Mouse (Mus musculus) limb, embryonic 13.5 days (tissue): ENCODE data around the gene Fli1. TPM values are rescaled to one million over a fixed set of nuclear protein-coding genes. Genes with fewer than 3 reads are reported as not detected.

ENCODE experiments used
- ATAC-seq: fragments of 200-750 bp; cut with Nextera tagmentation; 2 replicates; pipeline ENCODE4 v1.8.0; 2017; ENCODE audit warnings: low read depth, moderate number of reproducible peaks, moderate TSS enrichment; ENCODE audit not compliant: low FRiP score
- H3K27ac ChIP-seq: fragments of 300-500 bp; sonication (generic); 2 replicates; pipeline ENCODE4 v1.5.1; 2015; ENCODE audit warnings: inconsistent platforms, mild to moderate bottlenecking, moderate library complexity
- H3K27me3 ChIP-seq: fragments of 300-500 bp; sonication (generic); 2 replicates; pipeline ENCODE4 v1.6.1; 2015; ENCODE audit warnings: mild to moderate bottlenecking, inconsistent platforms
- H3K36me3 ChIP-seq: fragments of 300-500 bp; sonication (generic); 2 replicates; pipeline ENCODE4 v1.6.1; 2015; ENCODE audit warnings: inconsistent platforms, mild to moderate bottlenecking, moderate library complexity
- H3K4me1 ChIP-seq: fragments of 300-500 bp; sonication (generic); 2 replicates; pipeline ENCODE4 v1.6.1; 2015; ENCODE audit warnings: inconsistent platforms
- H3K4me2 ChIP-seq: fragments of 300-500 bp; sonication (generic); replicated peaks from 2 replicates; pipeline ENCODE4 v1.6.1; 2015; ENCODE audit warnings: inconsistent platforms, mild to moderate bottlenecking, moderate library complexity
- H3K4me3 ChIP-seq: fragments of 300-500 bp; sonication (generic); 2 replicates; pipeline ENCODE4 v1.5.1; 2015; ENCODE audit warnings: moderate library complexity, mild to moderate bottlenecking, inconsistent platforms
- H3K9ac ChIP-seq: fragments of 300-500 bp; sonication (generic); 2 replicates; pipeline ENCODE4 v1.6.1; 2015; ENCODE audit warnings: mild to moderate bottlenecking, inconsistent platforms
- H3K9me3 ChIP-seq: fragments of 300-500 bp; sonication (generic); 2 replicates; pipeline ENCODE4 v1.6.1; 2016; ENCODE audit warnings: inconsistent platforms
- WGBS: fragments of 180-500 bp; shearing (Covaris S2); methylation state at CpG from one replicate; pipeline ENCODE4 v1.1.7; 2015; 5-methylcytosine and 5-hydroxymethylcytosine counted together
- polyA plus RNA-seq: library from polyadenylated mRNA; unstranded; fragments of >200 nt; fragmentation: Nextera tagmentation; extraction: Ambion mirVana; gene quantifications from 2 replicates; pipeline ENCODE4 v1.2.1, GENCODE M21; 2015

Fli1 gene
- polyA plus RNA-seq, 1 experiment from 2014 or later, result 34.3 TPM

DNA sequence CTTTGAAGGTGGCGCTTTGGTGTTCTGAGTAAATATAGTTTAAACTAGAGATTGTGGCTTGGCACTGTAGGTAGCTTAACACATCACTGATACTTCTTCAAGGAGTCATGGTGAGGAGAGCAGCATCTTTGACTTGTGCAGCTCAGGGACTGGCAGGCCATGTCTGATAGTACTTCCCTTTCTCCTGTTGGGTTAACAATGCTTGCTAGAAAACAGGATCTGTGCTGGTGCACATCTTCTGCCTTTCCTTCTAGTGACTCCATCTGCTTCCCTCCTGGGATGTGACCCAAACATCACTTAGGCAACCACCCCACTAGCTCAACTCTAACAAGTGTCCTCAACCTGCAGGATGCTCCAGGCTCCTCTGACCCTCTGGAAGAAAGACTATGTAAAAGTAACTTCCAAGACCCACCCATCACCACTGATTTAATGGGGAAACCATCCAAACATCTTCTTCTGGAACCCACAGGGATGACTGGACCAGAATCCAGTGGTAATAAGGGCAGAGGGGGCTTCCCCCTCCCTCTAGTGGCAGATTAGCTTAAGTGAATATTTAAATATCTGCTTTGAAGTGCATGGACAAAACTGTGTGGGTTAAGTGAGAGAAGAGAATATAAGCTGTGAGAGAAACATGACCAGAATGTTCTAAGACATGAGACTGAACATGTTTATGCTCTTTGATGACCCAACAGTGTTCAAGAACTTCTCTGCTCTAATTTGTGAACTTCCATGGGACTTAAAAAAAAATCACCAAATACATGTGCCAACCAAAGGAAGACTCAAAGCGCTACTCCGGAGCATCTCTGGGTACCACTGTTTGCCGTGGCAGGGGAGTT is 48.9 kb downstream of the Fli1 start:
- no peak for ATAC-seq
- WGBS, result 71% methylated on average over 4 of the region's 4 CpGs
- Histone ChIP-seq H3K36me3 (no peaks in the 10 kb centered on the region), H3K4me2 (0 out of 2 replicates have a peak overlapping the region, but pooled peaks have one; percentile 51), H3K9ac (no peak overlapping the region), H3K4me3 (no peak overlapping the region), H3K9me3 (no peaks in the 10 kb centered on the region), H3K27me3 (no peaks in the 10 kb centered on the region), H3K27ac (peak overlapping the region; percentile 81), H3K4me1 (peaks cover 74% of the 10 kb centered on the region)

GRCm38 (mm10) chr9:32492753-32493152 is 49.9 kb downstream of the Fli1 start:
- Histone ChIP-seq H3K27me3 (no peaks in the 10 kb centered on the region), H3K4me1 (peaks cover 74% of the 10 kb centered on the region), H3K9me3 (no peaks in the 10 kb centered on the region), H3K4me2 (no peak overlapping the region), H3K27ac (no peak overlapping the region), H3K4me3 (no peak overlapping the region), H3K9ac (no peak overlapping the region), H3K36me3 (no peaks in the 10 kb centered on the region)
- 65% methylated on average over 2 of the region's 2 CpGs for WGBS
- ATAC-seq, result no peak

DNA sequence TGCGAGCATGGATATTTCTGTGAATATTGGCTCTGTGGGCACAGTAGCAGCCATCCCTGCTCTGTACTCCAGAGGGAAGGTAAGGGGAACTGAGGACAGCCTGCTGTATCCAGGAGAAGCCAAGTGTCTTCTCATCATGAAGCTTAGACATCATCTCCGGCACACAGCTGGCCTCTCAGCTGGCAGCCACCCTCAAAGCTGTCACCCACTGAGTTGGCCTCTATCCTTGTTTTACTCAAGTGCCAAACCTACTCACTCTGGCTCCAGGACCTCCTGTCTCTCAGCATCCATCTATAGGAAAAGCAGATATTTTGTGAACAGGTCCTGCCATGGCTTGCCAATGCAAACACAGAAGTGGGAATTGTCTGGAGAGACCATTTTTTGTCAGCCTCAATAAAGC is 51.2 kb downstream of the Fli1 start:
- Histone ChIP-seq H3K36me3 (no peaks in the 10 kb centered on the region), H3K27me3 (no peaks in the 10 kb centered on the region), H3K4me2 (no peak overlapping the region), H3K27ac (no peak overlapping the region), H3K9me3 (no peaks in the 10 kb centered on the region), H3K4me3 (no peak overlapping the region), H3K9ac (no peak overlapping the region), H3K4me1 (peaks cover 69% of the 10 kb centered on the region)
- 91% methylated on average over 2 of the region's 2 CpGs for WGBS
- no peak for ATAC-seq

DNA sequence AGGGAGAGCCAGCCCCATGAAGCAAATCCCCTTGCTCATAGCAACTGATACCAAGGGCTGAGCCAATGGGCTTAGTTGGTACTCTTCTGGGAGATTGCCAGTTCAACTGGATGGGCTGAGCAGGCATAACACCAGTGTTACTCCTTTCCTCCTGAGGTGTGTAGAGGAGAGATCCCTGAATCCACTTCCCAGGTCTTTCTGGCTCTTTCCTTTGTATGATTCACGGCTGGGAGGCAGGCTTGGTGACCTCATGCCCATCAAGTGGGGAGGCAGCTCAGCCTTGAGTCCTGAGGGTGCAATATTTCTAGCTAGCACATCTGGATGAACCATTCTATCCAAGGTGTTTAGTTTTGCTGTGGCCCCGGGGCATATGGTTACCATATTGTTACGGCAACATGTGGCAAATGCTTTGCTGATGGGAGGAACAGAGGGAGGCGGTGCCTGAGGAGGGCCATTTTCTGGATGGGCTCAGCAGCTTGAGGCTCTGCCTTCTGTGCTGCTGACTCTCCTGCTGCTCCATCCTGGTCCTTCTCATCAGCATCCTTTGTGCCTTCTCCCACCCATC is 52.8 kb downstream of the Fli1 start:
- no peak overlapping the region for H3K4me2 ChIP-seq
- no peak overlapping the region for H3K9ac ChIP-seq
- 42% methylated on average over 4 of the region's 4 CpGs for WGBS
- no peaks in the 10 kb centered on the region for H3K27me3 ChIP-seq
- peaks cover 53% of the 10 kb centered on the region for H3K4me1 ChIP-seq
- H3K27ac ChIP-seq, result 0 out of 2 replicates have a peak overlapping the region, but pooled peaks have one; percentile 7
- peak; percentile 59 for ATAC-seq
- no peaks in the 10 kb centered on the region for H3K9me3 ChIP-seq
- no peaks in the 10 kb centered on the region for H3K36me3 ChIP-seq
- no peak overlapping the region for H3K4me3 ChIP-seq

- no peak for ATAC-seq
- Histone ChIP-seq H3K9me3 (no peaks in the 10 kb centered on the region), H3K36me3 (no peaks in the 10 kb centered on the region), H3K4me2 (no peak overlapping the region), H3K9ac (no peak overlapping the region), H3K4me3 (no peak overlapping the region), H3K27me3 (no peaks in the 10 kb centered on the region), H3K4me1 (peaks cover 47% of the 10 kb centered on the region), H3K27ac (no peak overlapping the region)
- 68% methylated on average over 4 of the region's 4 CpGs for whole genome bisulfite sequencing
Observed at GRCm38 (mm10) chr9:32489315-32489714, 53.3 kb downstream of the Fli1 start.

GRCm38 (mm10) chr9:32488627-32489026 is 54.0 kb downstream of the Fli1 start:
- no peak overlapping the region for H3K4me2 ChIP-seq
- H3K9ac ChIP-seq, result no peak overlapping the region
- H3K4me1 ChIP-seq, result peaks cover 40% of the 10 kb centered on the region
- no peaks in the 10 kb centered on the region for H3K27me3 ChIP-seq
- no peak for ATAC-seq
- H3K4me3 ChIP-seq, result no peak overlapping the region
- H3K27ac ChIP-seq, result no peak overlapping the region
- H3K9me3 ChIP-seq, result no peaks in the 10 kb centered on the region
- H3K36me3 ChIP-seq, result no peaks in the 10 kb centered on the region

DNA sequence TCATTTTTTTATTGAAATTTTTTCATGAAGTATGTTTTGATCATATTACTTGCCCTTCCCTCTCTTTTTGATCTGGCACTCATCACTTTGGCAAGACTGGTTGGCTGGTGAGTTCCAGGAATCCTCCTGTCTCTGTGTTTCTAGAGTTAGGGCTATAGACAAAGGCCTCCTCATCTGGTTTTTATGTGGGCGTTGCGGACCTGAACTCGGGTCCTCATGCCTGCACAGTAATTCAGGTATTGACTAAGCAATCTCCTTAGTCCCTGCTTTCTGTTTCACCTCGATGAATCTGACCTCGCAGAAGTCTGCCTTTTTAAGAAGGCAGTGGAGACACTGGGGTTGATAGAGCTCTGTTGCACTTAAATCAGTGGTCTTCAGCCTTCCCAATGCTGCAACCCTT is 54.8 kb downstream of the Fli1 start:
- no peak overlapping the region for H3K4me2 ChIP-seq
- H3K9me3 ChIP-seq, result no peaks in the 10 kb centered on the region
- H3K27me3 ChIP-seq, result no peaks in the 10 kb centered on the region
- H3K27ac ChIP-seq, result no peak overlapping the region
- WGBS, result 89% methylated on average over 5 of the region's 5 CpGs
- no peak overlapping the region for H3K9ac ChIP-seq
- H3K4me3 ChIP-seq, result no peak overlapping the region
- ATAC-seq, result no peak
- peaks cover 33% of the 10 kb centered on the region for H3K4me1 ChIP-seq
- 0 out of 2 replicates have a peak, but pooled peaks cover under 1% of the 10 kb centered on the region for H3K36me3 ChIP-seq

- Histone ChIP-seq H3K27me3 (no peaks in the 10 kb centered on the region), H3K4me3 (no peak overlapping the region), H3K4me2 (no peak overlapping the region), H3K9me3 (no peaks in the 10 kb centered on the region), H3K9ac (no peak overlapping the region), H3K4me1 (peaks cover 29% of the 10 kb centered on the region), H3K27ac (no peak overlapping the region), H3K36me3 (0 out of 2 replicates have a peak, but pooled peaks cover 3% of the 10 kb centered on the region)
- 80% methylated on average over 4 of the region's 4 CpGs for WGBS
- no peak for ATAC-seq
Observed at GRCm38 (mm10) chr9:32487401-32487800, 55.3 kb downstream of the Fli1 start.

GRCm38 (mm10) chr9:32480418-32480817 is 62.2 kb downstream of the Fli1 start:
- ATAC-seq, result no peak
- Histone ChIP-seq H3K4me3 (no peak overlapping the region), H3K27ac (no peak overlapping the region)

DNA sequence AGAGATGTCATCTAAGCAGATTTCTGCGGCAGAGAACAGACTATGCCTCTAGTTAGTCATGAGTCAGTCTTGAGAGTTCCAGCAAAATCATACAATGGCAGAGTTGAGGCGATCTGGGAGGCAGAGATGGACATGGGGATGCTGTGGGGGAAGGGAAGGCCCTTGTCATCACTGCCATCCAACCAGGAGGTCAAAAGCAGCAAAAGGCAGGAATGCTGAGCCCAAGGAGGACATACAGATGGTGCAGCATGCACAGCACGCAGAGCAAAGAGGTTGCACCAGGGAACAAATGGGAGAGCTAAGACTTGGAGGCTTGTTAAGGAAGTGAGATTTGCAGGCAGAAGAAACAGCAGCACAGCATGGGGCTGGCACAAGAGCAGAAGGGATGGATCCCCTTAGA is 63.9 kb downstream of the Fli1 start:
- no peak overlapping the region; the same call in 1 of the 2 replicates for H3K27ac ChIP-seq
- peaks cover 35% of the 10 kb centered on the region for H3K36me3 ChIP-seq
- H3K27me3 ChIP-seq, result no peaks in the 10 kb centered on the region
- no peaks in the 10 kb centered on the region for H3K9me3 ChIP-seq
- H3K4me1 ChIP-seq, result peaks cover 20% of the 10 kb centered on the region
- no peak overlapping the region for H3K4me2 ChIP-seq
- H3K4me3 ChIP-seq, result no peak overlapping the region
- 58% methylated on average over 3 of the region's 3 CpGs for WGBS
- H3K9ac ChIP-seq, result no peak overlapping the region
- no peak for ATAC-seq

More at GRCm38 (mm10) chr9:32480418-32480817, 62.2 kb downstream of the Fli1 start:
- Histone ChIP-seq H3K4me1 (peaks cover 20% of the 10 kb centered on the region), H3K4me2 (no peak overlapping the region), H3K9ac (no peak overlapping the region), H3K9me3 (no peaks in the 10 kb centered on the region), H3K36me3 (peaks cover 19% of the 10 kb centered on the region), H3K27me3 (no peaks in the 10 kb centered on the region)
- 81% methylated on average over 5 of the region's 5 CpGs for WGBS

DNA sequence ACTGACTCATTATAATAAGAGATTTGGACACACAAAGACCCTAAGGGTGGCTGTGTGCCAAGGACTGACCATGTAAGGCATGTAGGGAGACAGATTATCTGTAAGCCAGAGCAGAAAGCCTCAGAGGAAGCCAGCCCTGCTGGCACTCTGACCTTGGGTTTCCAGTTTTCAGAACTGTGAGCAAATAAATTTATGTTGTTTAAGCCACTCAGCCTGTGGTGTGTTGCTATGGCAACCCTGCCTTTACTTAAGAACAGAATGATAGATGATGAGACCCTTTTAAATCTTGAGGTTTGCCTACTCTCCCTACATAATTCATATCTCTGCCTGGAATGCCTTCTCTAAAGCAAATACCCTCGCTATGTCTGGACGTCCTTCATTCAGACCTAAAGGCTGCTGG is 64.6 kb downstream of the Fli1 start:
- ATAC-seq, result no peak
- Histone ChIP-seq H3K36me3 (peaks cover 42% of the 10 kb centered on the region), H3K27me3 (no peaks in the 10 kb centered on the region), H3K27ac (no peak overlapping the region), H3K4me3 (no peak overlapping the region), H3K4me1 (peaks cover 20% of the 10 kb centered on the region), H3K9ac (no peak overlapping the region), H3K4me2 (no peak overlapping the region), H3K9me3 (no peaks in the 10 kb centered on the region)
- WGBS, result 79% methylated on average over 2 of the region's 2 CpGs

- ATAC-seq, result no peak
- 91% methylated on average over 10 of the region's 10 CpGs for WGBS
Observed at GRCm38 (mm10) chr9:32476604-32477003, 66.1 kb downstream of the Fli1 start.

More at GRCm38 (mm10) chr9:32476604-32477003, 66.1 kb downstream of the Fli1 start:
- H3K9me3 ChIP-seq, result no peaks in the 10 kb centered on the region
- H3K4me2 ChIP-seq, result no peak overlapping the region
- H3K4me1 ChIP-seq, result peaks cover 24% of the 10 kb centered on the region
- H3K9ac ChIP-seq, result no peak overlapping the region
- H3K36me3 ChIP-seq, result peaks cover 52% of the 10 kb centered on the region
- no peaks in the 10 kb centered on the region for H3K27me3 ChIP-seq
- H3K27ac ChIP-seq, result no peak overlapping the region
- H3K4me3 ChIP-seq, result no peak overlapping the region
